Mouse (Mus musculus) common myeloid progenitor, adult 5-6 weeks (primary cell): Measurements from ENCODE around the gene Zfp982. TPM values are rescaled to one million over a fixed set of nuclear protein-coding genes. Genes with fewer than 3 reads are reported as not detected.
A peak's percentile ranks its signal among the peaks of the same experiment; 100 is the strongest.
"Not testable (repeated sequence)": the region's sequence is repeated elsewhere in the genome, so short reads cannot be mapped to it uniquely, and the experiment has no call there.

ENCODE experiments used
- ATAC-seq: replicated peaks from 2 replicates; pipeline ENCODE4 v1.8.0; 2016; ENCODE audit warnings: low read depth, mild to moderate bottlenecking, moderate TSS enrichment, inconsistent platforms; ENCODE audit not compliant: poor library complexity, severe bottlenecking
- total RNA-seq: library from RNA; stranded (forward); fragments of 200-1000, 187-1606 nt; gene quantifications from 2 replicates; pipeline ENCODE4 v1.2.3, GENCODE M21; 2017

Zfp982 gene
- total RNA-seq = 23.7 and 26.1 TPM in 2 replicates

DNA sequence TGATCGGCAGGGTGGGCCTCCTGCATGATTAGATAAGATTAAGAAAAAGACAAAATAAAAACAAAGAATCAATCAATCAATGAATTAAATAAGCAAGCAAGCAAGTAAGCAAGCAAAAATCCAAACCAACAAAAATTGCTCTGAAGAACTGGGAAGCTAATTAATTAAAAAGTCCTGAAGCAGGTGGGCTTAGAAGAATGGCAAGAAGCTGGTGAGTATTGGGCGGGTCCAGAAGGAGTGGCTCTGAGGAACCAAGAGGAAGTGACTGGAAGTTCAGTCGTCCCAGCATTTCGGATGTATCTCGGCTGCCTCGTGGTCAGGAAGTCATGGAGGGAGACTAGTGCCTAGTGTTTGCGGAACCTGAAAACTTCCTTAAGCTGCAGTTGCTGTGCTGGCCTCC, at the start of gene Zfp982:
Zfp982 (plus strand) TSS at position 301 of the 400 bp plus-strand sequence.
- not testable (repeated sequence) for ATAC-seq

- ATAC-seq = peak; percentile 100
Measured at GRCm38 (mm10) chr4:147442649-147443553, 49.3 kb upstream of the Zfp982 start.

GRCm38 (mm10) chr4:147443554-147443927, 48.7 kb upstream of the Zfp982 start:
- not testable (repeated sequence) for ATAC-seq

DNA sequence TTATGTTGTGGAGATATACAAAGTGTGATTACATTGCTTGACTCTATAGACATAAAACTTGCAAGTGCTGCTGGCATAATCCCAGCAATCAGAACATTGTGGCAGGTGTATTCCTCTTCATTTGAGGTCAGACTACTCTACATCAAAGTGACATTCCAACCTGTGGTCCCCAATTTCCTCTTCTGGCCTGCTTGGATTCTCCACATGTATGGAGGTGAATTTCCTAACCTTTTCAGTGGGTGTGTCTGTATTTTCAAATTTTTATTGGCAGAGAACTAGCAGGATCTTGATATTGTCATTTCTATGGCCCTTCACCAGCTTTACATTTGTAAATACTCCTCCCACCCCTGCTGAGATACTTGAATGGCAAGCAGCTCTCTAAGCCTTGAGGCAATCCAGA, 46.8 kb upstream of the Zfp982 start:
- ATAC-seq = not testable (repeated sequence)

- no peak for ATAC-seq
Measured at GRCm38 (mm10) chr4:147448358-147448757, 43.9 kb upstream of the Zfp982 start.

DNA sequence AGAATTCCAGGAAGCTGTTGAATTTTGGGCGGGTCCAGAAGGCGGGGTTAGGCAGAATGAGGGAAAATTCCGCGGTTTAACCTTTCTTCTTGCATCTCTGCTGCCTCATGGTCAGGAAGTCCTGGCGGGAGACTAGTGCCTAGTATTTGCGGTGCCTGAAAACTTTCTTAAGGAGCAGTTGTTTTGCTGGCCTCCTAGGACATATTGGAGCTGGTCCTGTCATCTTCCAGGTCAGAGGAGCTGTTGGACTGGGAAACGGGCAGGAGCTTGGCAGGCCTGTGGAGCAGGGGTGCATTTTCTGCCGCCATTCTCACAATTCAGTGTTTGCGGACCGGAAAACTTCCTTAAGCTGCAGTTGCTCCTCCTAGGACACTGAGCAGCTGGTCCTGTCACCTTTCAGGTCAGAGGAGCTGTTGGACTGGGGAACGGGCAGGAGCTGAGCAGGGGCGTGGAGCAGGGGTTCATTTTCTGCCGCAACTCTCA, 43.1 kb upstream of the Zfp982 start:
- ATAC-seq = peak; percentile 62; the same call in 1 of the 2 replicates

- ATAC-seq = not testable (repeated sequence)
Measured at GRCm38 (mm10) chr4:147449986-147450385, 42.2 kb upstream of the Zfp982 start.

DNA sequence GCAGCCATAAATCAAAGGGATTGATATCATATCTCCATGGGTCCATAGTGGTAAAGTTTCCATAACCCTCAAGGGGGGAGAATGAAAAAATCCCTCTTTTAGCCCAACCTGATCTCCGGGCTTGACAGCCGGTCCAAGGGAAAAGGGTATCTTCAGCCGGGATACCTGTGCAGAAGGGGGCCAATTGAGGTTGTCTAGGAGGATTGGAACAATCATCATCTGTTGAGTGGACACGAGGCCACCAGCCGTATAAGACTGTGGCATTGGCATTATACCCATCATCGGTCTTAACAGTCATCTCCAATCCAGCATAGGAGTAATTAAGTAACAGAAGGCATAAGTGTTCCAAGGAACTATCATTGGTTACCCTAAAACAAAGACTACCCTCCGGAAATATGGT, 25.0 kb upstream of the Zfp982 start:
- ATAC-seq = not testable (repeated sequence)

DNA sequence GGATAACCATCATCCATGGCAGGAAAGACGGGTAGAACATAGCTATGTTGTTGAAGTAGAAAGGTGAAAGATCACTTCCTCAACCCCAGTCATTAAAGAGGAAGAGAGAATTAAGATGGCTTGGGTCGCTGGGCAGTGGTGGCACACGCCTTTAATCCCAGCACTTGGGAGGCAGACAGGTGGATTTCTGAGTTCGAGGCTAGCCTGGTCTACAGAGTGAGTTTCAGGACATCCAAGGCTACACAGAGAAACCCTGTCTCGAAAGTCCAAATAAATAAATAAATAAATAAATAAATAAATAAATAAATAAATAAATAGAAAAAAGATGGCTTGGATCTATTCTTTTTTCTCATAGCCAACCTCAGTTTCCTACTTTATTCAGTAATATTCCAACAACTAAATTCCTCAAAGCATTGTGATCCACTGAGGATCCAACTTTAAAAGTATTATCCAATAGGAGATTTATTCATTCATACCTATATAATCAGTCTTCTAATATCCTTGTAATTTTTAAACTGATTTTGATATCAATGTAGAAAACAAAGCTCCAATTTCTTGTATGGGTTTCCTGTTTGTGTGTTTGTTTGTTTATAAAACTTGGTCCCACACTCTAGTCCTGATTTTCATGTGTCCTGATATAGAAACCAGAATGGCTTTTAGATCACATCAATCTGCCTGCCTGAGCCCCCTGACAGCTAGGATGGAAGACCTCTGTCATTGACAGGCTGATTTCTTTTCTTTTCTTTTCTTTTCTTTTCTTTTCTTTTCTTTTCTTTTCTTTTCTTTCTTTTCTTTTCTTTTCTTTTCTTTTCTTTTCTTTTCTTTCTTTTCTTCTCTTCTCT, 6.8 kb downstream of the Zfp982 start:
- ATAC-seq = not testable (repeated sequence)

- no peak for ATAC-seq
Measured at GRCm38 (mm10) chr4:147509174-147509573, 17.0 kb downstream of the Zfp982 start.

DNA sequence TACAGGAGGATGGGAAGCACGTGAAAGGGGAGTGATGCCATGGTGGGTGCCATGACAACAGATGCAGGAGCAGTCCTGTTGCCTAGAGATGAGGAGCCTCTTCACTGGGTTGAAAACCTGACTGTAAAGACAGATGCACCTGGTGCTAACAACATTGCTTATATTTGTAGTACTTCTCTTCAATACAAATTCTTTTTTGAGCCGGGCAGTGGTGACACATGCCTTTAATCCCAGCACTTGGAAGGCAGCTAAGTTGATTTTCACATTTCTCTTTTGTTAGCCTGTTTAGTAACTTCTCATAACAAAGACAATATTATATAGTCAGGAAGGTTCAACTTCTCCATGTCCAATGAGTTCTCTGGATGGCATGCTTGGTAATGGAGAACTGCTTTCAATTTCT, 26.8 kb downstream of the Zfp982 start:
- no peak for ATAC-seq

DNA sequence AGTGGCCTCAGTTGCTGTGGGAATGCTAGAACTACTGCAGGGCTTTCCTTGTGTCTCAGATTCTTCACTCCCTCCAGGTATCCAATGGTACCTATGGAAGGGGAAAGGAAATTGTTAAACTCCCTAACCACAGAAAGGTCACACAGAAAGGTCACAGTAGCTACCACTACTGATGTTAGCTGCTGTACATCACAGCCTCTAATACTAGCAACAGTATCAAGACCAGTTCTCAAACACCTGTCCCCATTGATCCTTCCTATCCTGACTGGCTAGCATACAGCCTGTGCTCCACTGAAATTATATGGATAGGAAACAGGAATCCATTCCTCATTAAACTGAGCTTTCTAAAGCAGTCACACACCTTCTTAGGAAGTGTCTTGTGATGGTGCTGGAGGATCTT, 27.9 kb downstream of the Zfp982 start:
- ATAC-seq = no peak

DNA sequence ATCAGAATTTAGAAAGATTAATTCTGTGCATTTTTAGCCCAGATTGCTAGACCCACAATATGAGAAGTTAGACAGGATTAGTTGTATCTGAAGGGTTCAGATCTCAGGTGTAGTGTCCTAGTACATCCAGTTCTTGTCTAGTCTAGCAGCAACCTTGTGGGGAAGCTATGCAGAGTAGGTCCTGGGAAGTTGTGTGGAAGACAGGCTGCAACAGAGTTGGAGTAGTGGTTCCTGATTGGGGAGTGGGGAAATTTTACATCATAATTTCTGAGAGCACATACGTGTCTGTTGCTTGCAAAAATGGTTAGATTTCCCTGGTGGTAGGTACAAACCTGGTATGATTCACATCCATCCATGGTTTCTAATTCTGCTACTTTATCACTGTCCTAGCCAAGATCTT, 32.9 kb downstream of the Zfp982 start:
- ATAC-seq = no peak

DNA sequence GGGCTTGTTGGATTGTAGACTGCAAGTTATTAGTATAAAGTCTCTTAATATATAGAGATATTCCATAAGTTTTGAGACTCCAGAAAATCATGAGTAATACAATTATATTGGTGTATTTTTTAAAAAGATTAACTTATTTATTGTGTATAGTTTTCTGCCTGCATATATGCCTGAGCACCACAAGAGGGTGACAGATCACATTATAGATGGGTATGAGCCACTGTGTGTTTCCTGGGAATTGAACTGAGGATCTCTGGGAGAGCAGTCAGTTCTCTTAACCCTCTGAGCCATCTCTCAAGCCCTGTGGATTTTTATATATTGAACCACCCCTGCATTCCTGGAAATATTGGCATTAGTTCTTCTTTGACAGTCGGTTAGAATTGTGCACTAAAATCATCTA, 38.1 kb downstream of the Zfp982 start:
- ATAC-seq = no peak

GRCm38 (mm10) chr4:147535916-147536315, 43.7 kb downstream of the Zfp982 start:
- not testable (repeated sequence) for ATAC-seq

DNA sequence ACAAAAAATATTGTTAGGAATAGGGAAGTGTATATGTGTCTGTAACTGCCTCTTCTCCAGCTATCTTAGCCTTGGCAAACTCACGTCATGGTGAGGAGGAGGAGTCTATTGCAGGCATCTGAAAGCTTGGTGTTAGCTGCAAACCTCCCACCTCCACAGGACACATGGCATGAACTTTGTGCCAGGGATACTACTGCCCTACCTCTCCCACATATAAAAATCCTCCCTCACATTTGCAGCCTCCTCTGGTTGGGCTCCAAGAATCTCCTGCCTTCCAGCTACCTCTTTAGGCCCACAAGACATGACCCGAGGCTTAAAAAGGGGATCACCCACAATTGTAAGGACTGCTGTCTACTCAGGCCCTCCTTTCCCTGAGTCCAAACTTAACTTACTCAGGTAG, 45.5 kb downstream of the Zfp982 start:
- no peak for ATAC-seq

- not testable (repeated sequence) for ATAC-seq
Measured at GRCm38 (mm10) chr4:147539918-147540317, 47.7 kb downstream of the Zfp982 start, which contains the start of gene Gm16503. Gm16503 (plus strand) TSS chr4:147540218.

- ATAC-seq = no peak
Measured at GRCm38 (mm10) chr4:147541105-147541504, 48.9 kb downstream of the Zfp982 start.

- ATAC-seq = not testable (repeated sequence)
Measured at GRCm38 (mm10) chr4:147553071-147553470, 60.9 kb downstream of the Zfp982 start, which contains the start of gene Zfp985. Zfp985 (plus strand) TSS chr4:147553277.

DNA sequence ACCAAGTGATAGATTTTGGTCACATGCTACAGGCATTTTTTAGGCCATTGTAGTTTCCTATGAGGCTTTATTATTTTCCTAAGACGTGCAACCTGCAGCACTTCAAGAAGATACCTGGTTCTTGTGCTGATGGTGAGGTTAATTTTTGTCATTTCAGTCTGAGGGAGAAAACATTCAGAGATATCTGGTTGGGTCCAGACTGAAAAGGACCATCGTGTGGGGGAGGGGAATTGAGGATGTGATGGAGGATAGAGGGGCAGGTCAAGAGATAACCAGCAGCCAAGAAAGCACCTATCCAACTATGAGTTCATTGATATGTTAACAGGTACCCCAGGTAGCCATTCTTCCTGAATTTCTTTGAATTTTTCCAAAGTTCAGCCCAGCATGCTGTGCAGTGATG, 62.1 kb downstream of the Zfp982 start:
- ATAC-seq = not testable (repeated sequence)
